Mouse (Mus musculus) spleen, postnatal 10 days (tissue): ENCODE results near the gene Pramel6.
"Not testable (repeated sequence)": the region's sequence is repeated elsewhere in the genome, so short reads cannot be mapped to it uniquely, and the experiment has no call there.

Source experiments
- DNase-seq, 2 experiments: peaks; one replicate each; pipeline ENCODE4 v3.0.0; 2021 to 2022; ENCODE audit warnings: low spot score in 2 of 2

The Pramel6 gene

DNA sequence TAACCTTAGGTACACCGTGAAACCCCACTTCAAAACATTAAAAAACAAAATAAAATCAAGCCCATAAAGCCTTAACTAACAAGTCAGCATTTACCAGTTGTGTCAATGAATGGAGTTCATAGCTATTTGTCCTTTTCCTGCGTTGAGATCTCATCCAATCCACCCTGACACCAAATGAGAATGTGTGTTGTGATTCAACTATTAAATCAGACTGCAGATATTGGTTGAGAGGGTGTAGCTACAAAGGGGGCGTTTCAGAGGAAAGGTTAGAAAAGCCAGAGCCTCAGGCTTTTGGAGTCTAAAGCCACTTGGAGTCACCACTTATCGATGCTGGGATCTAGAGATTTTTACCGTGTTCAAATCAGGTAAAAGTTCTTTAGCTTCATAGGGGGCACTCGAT lies at the start of gene Pramel6:
Gene Pramel6 (plus strand): TSS at position 301 of the 400 bp plus-strand sequence.
- no peak for DNase-seq

DNA sequence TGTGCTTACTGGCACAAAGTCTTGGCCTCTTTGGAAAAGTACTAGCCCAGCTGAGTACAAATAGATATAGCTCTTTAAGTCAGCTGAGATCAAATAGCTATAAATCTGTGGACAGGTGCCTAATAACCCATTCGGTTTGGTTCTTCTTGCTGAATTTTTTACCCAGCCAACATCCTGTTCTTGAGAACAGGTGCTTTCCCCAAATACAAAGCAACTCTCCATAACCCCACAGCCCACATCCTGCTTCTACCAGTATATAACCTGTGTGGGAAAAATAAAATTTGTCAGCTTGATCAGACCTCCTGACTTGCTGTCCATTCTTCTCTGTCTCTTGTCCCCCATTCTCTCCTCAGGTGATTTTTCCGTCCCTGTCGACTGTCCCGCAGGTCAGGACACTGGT lies 44.6 kb upstream of the Pramel6 start:
- no peak for DNase-seq

DNA sequence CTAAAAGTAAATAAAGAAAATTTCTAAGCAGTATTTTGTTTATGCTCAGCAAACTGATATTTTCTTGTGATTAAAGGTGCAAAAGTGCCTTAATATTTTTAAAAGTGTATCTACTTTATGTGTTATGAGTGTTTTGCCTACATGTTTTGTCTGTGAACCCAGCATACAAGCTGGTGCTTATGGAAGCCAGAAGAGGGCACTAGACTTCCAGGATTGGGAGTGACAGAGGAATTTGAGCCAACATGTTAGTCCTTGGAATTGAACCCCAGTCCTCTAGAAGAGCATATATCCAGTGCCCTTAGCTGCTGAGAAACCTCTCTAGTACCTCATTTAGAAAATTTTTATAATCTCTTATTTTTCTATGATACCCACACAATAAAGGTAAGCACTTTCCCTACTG lies 26.2 kb upstream of the Pramel6 start:
- DNase-seq: no peak

DNA sequence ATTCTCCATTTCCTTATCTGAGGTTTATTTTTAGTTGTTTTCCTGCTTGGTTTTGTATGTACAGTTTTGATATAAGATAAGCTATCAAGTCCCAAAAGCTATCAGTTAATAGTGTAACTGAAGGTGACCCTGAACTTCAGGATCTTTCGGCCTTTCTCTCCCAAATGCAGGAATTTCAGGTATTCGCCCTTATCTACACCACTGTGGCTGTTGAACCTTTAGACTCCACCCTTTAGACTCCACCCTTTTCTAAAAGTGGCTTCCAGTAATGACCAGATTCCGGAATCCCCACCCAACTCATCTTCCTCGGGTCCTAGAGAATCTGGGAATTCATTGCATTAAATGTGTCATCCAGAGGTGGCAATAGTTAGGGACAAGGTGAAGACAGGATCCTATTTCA lies 25.2 kb upstream of the Pramel6 start:
- no peak for DNase-seq

DNA sequence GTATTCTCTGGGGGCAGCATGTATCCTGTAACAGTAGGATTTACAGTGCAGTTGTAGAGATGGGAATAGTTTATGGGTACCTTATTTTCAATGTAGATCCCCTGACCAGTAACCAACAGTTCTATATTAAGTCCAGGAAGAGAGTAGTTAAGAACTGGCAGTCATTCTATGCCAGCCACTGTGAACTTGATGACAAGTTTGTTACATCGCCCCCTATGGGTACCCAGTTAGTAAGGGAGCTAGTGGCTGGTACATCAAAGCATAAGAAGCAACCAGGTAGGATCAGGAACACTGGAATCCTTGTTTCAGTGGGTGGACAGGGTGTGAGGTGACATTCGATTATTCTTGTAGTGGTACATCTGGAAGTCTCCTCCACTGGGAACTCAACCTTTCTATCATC lies 24.1 kb upstream of the Pramel6 start:
- DNase-seq: no peak

DNA sequence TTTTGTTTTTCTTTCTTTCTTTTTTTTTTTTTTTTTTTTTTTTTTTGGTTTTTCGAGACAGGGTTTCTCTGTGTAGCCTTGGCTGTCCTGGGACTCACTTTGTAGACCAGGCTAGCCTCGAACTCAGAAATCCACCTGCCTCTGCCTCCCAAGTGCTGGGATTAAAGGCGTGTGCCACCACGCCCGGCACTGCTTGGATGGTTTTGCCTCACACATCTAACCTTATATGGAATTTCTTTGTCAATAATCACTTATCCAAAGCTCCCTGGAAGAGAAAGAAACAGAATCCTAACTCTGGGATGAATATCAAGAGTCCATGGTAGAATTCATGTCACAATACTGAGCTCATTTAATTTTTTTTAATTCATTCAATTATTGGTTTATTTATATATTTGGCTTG lies 9.4 kb upstream of the Pramel6 start, which contains the start of gene Pramel7:
Gene Pramel7 (minus strand): TSS at position 101 of the 400 bp plus-strand sequence.
- not testable (repeated sequence) for DNase-seq

DNA sequence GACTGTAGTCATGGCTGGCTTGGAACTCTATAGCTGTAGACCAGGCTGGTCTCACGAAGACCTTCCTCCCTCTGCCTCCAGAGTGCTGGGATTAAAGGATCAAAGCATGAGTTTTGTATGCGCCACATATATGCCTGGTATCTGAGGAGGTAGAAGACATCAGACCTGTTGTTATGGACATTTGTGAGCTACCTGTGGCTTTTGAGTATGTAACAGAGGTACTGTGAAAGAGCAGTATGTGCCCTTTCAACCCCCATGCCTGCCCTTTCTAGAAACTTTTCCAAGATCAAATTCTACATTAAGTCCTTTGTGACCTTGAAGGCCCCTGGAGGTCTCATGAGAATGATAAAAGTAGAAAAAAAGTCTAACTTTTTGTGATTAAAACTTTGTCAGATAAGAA lies 8.7 kb downstream of the Pramel6 start:
- no peak for DNase-seq

DNA sequence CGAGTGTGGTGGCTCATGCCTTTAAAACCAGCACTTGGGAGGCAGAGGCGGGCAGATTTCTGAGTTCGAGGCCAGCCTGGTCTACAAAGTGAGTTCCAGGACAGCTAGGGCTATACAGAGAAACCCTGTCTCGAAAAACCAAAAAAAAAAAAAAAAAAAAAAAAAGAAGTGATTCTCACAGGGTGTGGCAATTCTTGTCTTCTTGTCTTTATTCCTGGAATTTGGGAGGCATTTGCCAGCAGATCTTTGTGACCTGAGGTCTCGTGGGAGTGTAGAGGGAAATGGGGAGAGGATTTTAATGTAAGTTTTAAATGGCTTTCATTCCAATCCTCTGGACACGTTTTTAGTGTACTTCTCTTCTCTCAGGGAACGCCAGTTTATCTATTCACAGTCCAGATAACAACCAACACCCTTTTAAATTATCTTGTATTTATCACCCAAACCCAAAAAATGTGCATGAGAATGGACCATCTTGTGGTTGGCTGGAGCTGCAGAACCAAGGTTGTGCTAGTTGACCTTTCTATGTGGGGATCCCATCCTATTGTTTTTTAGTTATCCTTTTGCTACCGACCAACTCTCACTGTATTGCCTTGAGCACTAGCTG lies 9.2 kb downstream of the Pramel6 start:
- DNase-seq: no peak

DNA sequence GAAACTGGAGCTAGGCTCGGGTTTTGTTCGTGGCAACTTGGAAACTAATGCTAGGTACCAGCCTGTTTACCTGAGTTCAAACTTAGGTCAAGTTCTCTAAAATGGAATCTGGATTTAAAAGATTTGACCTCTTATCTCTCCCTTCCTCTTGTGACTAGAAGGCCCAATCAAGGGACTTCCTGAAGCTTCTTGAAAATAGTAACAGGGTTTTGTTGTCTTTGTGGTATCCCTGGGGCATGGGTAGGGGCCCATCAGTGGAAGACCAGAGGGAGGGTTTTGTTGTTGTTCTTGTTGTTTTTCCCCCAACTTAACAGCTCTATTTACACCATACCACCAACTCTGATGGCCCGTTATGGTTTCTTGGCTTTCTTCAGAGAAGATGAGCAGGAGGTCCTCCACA lies 10.2 kb downstream of the Pramel6 start:
- no peak for DNase-seq

DNA sequence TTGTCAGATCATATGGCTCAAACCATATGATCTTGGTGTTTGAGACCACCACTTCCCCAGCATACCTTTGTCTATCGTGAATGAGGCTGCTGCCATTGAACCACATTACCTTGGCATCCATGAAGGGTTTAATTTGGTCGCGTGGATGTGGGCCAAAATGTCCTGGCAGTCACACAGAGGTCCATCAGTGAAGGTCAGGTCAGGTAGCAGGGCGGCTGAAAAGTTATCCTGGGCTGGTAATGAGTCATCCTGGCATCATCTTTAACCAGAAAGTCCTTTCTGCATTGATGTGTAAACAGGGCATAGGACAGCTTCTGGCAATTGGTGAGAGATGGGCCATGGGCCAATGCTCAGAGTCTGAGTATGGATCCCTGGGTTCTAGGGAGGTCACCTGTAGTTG lies 14.3 kb downstream of the Pramel6 start:
- no peak for DNase-seq

DNA sequence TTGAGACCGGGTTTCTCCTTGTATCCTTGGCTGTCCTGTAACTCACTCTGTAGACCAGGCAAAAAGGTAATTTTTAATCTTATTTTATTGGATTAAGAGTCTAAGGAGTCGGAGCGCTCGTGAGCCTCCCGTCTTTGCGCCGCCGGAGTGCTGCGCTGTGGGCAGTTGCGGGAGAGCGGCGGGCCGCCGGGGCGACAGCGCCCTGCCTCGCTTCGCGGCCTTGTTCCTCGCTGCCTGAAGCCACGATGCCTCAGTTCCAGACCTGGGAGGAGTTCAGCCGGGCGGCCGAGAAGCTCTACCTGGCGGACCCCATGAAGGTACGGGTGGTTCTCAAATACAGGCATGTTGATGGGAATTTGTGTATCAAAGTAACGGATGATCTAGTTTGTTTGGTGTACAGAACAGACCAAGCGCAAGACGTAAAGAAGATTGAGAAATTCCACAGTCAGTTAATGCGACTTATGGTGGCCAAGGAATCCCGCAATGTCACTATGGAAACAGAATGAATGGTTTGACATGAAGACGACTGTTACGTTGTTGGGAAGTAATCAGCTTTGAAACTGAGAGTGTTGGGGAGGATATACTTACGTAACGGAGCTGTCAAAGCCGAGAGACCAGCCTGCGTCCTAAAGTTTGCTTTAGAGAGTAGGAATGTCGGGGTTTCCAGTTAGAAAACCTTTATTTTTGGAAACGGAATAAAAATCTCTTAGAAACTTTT lies 19.7 kb downstream of the Pramel6 start:
- DNase-seq: not testable (repeated sequence)

DNA sequence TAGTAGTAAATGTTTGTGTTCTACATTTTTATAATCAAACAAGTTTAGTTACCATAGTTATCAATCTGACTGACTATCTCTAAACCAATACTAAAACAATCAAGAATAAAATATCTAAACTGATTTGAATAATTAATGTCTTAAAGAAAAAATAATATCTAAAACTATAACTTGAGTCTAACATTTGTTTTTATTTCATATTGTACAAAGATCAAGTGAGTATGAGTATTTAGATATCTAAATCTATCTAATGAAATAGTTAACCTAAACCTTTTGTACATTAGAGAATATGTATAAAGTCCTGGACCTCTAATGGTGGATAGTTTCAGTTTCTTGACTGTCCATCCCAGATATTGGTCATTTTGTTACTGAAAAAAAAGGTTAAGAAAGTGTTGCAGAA lies 25.1 kb downstream of the Pramel6 start, which contains the start of gene Olfr153:
Gene Olfr153 (plus strand): TSS at position 301 of the 400 bp plus-strand sequence.
- no peak for DNase-seq

DNA sequence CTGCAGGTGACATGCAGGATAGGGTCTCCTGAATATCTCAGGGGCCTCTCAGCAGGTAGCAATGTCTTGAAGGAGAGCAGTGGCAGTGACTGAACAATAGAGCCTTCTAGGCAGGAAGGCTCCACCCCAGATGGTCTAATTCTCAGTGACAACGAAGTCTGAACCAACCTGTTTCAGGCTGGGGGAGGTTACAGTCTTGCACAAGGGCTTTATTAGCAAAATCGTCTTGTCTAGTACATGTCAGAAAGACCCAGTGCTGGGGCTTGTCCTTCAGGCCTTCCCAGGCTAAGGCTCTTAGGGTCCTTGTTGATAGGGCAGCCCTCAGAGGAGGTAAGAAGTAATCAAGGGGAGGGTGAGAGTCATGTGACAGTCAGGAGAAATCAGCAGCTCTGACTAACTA lies 28.5 kb downstream of the Pramel6 start:
- DNase-seq: no peak

DNA sequence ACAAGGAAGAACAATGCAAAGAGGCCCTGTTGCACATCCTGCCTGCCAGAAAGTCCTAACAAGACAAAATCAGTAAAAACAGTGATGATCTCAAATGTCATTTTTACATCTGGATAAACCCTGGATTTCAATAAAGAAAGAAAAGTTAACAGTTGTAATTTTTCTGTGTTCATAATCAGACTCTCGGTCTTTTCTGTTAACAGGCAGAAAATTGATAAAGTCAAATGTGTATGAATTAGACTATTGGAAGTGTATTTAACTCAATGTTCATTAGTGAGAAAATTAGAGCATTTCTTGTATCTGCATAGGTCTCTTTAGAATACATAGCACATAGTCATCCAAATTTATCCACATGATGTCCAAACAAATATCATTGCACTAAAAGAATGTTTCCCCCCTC lies 39.1 kb downstream of the Pramel6 start, which contains the start of gene Olfr1128:
Gene Olfr1128 (minus strand): TSS at position 101 of the 400 bp plus-strand sequence.
- DNase-seq: no peak
